Mouse (Mus musculus) limb, embryonic 15.5 days (tissue): ENCODE data around the gene Kif14. TPM values are rescaled to one million over a fixed set of nuclear protein-coding genes. Genes with fewer than 3 reads are reported as not detected.

ENCODE experiments used
- ATAC-seq: fragments of 200-750 bp; cut with Nextera tagmentation; 2 replicates; pipeline ENCODE4 v1.8.0; 2017; ENCODE audit warnings: low read depth, moderate TSS enrichment; ENCODE audit not compliant: insufficient number of reproducible peaks, low FRiP score, low TSS enrichment
- H3K27ac ChIP-seq: fragments of 300-500 bp; sonication (generic); 2 replicates; pipeline ENCODE4 v1.5.1; 2015; ENCODE audit warnings: moderate library complexity, mild to moderate bottlenecking, inconsistent platforms
- H3K27me3 ChIP-seq: fragments of 300-500 bp; sonication (generic); 2 replicates; pipeline ENCODE4 v1.6.1; 2015; ENCODE audit warnings: inconsistent platforms
- H3K36me3 ChIP-seq: fragments of 300-500 bp; sonication (generic); 2 replicates; pipeline ENCODE4 v1.6.1; 2015; ENCODE audit warnings: inconsistent platforms
- H3K4me1 ChIP-seq: fragments of 300-500 bp; sonication (generic); 2 replicates; pipeline ENCODE4 v1.6.1; 2015; ENCODE audit warnings: inconsistent platforms
- H3K4me2 ChIP-seq: fragments of 300-500 bp; sonication (generic); 2 replicates; pipeline ENCODE4 v1.6.1; 2015; ENCODE audit warnings: mild to moderate bottlenecking, inconsistent platforms
- H3K4me3 ChIP-seq: fragments of 300-500 bp; sonication (generic); 2 replicates; pipeline ENCODE4 v1.5.1; 2015; ENCODE audit warnings: mild to moderate bottlenecking, inconsistent platforms
- H3K9ac ChIP-seq: fragments of 300-500 bp; sonication (generic); 2 replicates; pipeline ENCODE4 v1.6.1; 2015; ENCODE audit warnings: inconsistent platforms
- H3K9me3 ChIP-seq: fragments of 300-500 bp; sonication (generic); 2 replicates; pipeline ENCODE4 v1.6.1; 2016; ENCODE audit warnings: inconsistent platforms
- WGBS: fragments of 180-500 bp; shearing (Covaris S2); methylation state at CpG from one replicate; pipeline ENCODE4 v1.1.7; 2015; 5-methylcytosine and 5-hydroxymethylcytosine counted together
- polyA plus RNA-seq: library from polyadenylated mRNA; unstranded; fragments of >200 nt; fragmentation: Nextera tagmentation; extraction: Ambion mirVana; gene quantifications from 2 replicates; pipeline ENCODE4 v1.2.1, GENCODE M21; 2015

The Kif14 gene
- polyA plus RNA-seq, 1 experiment from 2014 or later, result 4.8 TPM

- Histone ChIP-seq H3K27me3 (no peaks in the 10 kb centered on the region), H3K9ac (no peak overlapping the region), H3K4me1 (peaks cover 4% of the 10 kb centered on the region; the same call in 1 of the 2 replicates), H3K4me2 (no peak overlapping the region), H3K36me3 (no peaks in the 10 kb centered on the region), H3K27ac (no peak overlapping the region), H3K9me3 (no peaks in the 10 kb centered on the region), H3K4me3 (no peak overlapping the region)
- ATAC-seq, result no peak
- 81% methylated on average over 10 of the region's 10 CpGs for WGBS
Measured at GRCm38 (mm10) chr1:136571530-136571929, 105.4 kb downstream of the Kif14 start.

DNA sequence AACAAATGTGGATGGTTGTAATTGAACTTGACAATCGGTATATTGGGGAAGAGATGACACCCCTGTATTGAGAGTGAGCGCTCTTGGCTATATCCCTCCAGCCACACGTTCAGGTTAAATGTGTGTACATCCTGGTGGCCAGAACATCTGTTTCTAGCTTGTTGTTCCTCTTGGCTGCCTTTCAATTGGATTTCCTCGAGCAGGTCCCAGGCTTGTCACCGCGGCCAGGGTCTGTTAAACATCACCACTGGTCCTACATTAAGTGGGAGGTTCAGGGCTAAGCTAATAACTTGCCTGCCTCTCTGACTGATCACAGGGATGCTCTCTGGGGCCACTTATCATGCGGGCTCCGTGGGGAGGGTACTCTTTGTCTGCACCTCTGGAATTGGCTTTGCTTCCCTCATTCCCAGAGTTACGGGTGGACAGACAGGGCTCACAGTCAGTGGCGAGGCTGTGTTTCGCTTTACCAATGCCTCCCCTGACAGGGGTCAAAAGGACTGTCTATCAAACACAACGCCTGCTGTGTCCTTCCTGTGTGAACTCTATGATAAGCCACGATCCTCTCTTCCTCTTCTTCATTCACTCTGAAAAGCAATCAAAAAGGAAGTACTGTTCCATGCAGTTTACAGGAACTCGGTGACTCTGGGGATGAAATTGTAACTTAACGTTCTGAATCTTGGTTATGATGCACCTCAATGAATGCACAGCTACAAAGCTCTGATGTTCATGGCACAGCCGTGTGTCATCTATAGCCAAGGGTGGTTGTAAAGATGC, 111.9 kb downstream of the Kif14 start:
- Histone ChIP-seq H3K27me3 (peaks cover 14% of the 10 kb centered on the region), H3K9ac (no peak overlapping the region), H3K27ac (no peak overlapping the region), H3K36me3 (no peaks in the 10 kb centered on the region), H3K4me1 (peaks cover 8% of the 10 kb centered on the region), H3K4me2 (peak overlapping the region; percentile 22; the same call in 1 of the 2 replicates), H3K9me3 (no peaks in the 10 kb centered on the region), H3K4me3 (no peak overlapping the region)
- no peak; the same call in 1 of the 2 replicates for ATAC-seq
- 31% methylated on average over 16 of the region's 16 CpGs for WGBS

- Histone ChIP-seq H3K4me1 (peaks cover 8% of the 10 kb centered on the region), H3K36me3 (no peaks in the 10 kb centered on the region), H3K4me2 (no peak overlapping the region), H3K4me3 (no peak overlapping the region), H3K9me3 (no peaks in the 10 kb centered on the region), H3K27me3 (peaks cover 14% of the 10 kb centered on the region), H3K27ac (no peak overlapping the region), H3K9ac (no peak overlapping the region)
- 79% methylated on average over 14 of the region's 14 CpGs for WGBS
- no peak for ATAC-seq
Measured at GRCm38 (mm10) chr1:136579360-136579759, 113.2 kb downstream of the Kif14 start.

DNA sequence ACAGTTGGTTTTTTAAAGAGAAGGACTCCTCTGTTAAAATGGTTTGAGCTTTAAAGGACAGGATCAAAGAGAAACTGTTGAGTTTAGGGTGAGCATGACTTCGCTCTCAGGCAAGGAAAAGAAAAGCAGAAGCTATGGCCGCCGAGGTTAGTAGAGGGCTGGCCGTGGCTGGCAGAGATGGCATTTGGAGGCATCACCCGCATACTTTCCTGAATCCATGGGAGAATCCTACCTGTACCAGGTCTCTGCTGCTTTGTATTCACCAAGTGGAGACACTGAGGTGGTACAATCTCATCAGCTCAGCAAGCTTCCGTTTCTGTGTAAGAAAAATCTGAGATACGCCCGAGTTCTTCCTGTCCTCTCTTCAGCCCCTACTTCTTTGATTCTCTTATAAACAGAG, 114.1 kb downstream of the Kif14 start:
- Histone ChIP-seq H3K4me1 (peaks cover 8% of the 10 kb centered on the region), H3K9ac (no peak overlapping the region), H3K9me3 (no peaks in the 10 kb centered on the region), H3K27me3 (peaks cover 14% of the 10 kb centered on the region), H3K27ac (no peak overlapping the region), H3K4me3 (no peak overlapping the region), H3K4me2 (no peak overlapping the region), H3K36me3 (no peaks in the 10 kb centered on the region)
- 85% methylated on average over 8 of the region's 8 CpGs for WGBS
- no peak for ATAC-seq

Other genes starting within 250 kb of the Kif14 start
- 14.3 and 15.8 TPM in 2 replicates for gene Inava, start 232.1 kb upstream of the Kif14 start, polyA plus RNA-seq
- gene Gpr25, start 205.5 kb upstream of the Kif14 start, polyA plus RNA-seq, result not detected in 2 replicates
- gene Camsap2, start 120.2 kb upstream of the Kif14 start, polyA plus RNA-seq, result 9.4 and 11.0 TPM in 2 replicates
- gene Ddx59, start 51.1 kb upstream of the Kif14 start, polyA plus RNA-seq, result 18.1 and 18.4 TPM in 2 replicates
- 15.8 and 17.3 TPM in 2 replicates for gene Zfp281, start 158.6 kb downstream of the Kif14 start, polyA plus RNA-seq